Mouse (Mus musculus): ENCODE data around the gene Spn.

DNA sequence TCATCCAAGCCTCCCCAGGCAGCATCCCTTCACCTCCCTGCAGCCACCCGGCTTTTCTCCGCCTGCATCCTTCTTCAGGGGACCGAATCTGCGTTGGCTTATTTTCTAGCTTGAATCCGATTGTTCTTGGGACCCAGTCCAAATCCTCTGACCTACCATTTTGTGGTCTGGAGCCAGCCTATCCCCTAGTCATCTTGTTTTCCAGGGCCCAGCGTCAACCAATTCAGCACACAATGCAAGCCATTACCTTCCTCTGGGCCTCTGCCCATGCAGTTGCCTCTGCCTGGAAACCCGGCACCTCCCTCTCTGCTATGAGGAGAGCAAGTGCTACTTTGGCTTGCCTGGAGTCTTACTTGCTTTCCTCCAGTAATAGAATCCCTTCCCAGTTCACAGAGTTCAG is 32.1 kb downstream of the Spn start:
- TF ChIP-seq POLR2A (IDR thresholded peaks at IDR 0.05; ENCODE audit: low read depth, low read length): no peak
- no peak for TF ChIP-seq CTCF (IDR thresholded peaks at IDR 0.05; ENCODE audit: extremely low read depth, insufficient read depth, insufficient read length, insufficient replicate concordance)

Measured in spleen, adult 2 months (tissue).